In genomic region chr9:121829270-121829992, GRCm38 (mm10) we compare ENCODE assay signal across 11 mouse cellular contexts. TPM values are rescaled to one million over a fixed set of nuclear protein-coding genes. Genes with fewer than 3 reads are reported as not detected.
"Had no signal": no experiment of that assay in that cellular context is flagged by ENCODE, and none has a peak within 500 bp of the region (broad histone marks: within the 10 kb centered on the region; RNA-seq: fewer than 3 reads in every experiment).

No protein-coding gene starts in this region.

- H3K27ac ChIP-seq: limb, embryonic 15.5 days; liver, embryonic 14.5 days; macrophage had no signal

- H3K9me3 ChIP-seq: limb, embryonic 15.5 days had no signal

- H3K36me3 ChIP-seq: limb, embryonic 15.5 days had no signal

- H3K27me3 ChIP-seq: limb, embryonic 15.5 days had no signal

- H3K9ac ChIP-seq: limb, embryonic 15.5 days; liver, embryonic 14.5 days; liver, postnatal 0 days; lung, embryonic 14.5 days had no signal

- H3K4me3 ChIP-seq: limb, embryonic 15.5 days had no signal

- H3K4me2 ChIP-seq: limb, embryonic 15.5 days; liver, embryonic 11.5 days; lung, embryonic 14.5 days had no signal

- ATAC-seq: liver, postnatal 0 days; lung, postnatal 0 days had no signal

RNA-seq across cellular contexts. Expression of gene Ccdc13, which starts 9.8 kb away (rescaled TPM):
- total RNA-seq: megakaryocyte, adult 5-6 weeks had no signal
- polyA plus RNA-seq: liver, embryonic 14.5 days; liver, postnatal 0 days; macrophage; spleen, adult 2 months had no signal

RNA-seq across cellular contexts. Expression of gene Hhatl, which starts 37.1 kb away (rescaled TPM):
- total RNA-seq: megakaryocyte, adult 5-6 weeks had no signal
- polyA plus RNA-seq: limb, embryonic 11.5 days; liver, embryonic 11.5 days; liver, embryonic 14.5 days; liver, postnatal 0 days; macrophage had no signal

RNA-seq across cellular contexts. Expression of gene Klhl40, which starts 52.0 kb away (rescaled TPM):
- total RNA-seq: megakaryocyte, adult 5-6 weeks had no signal
- polyA plus RNA-seq: liver, embryonic 11.5 days; liver, embryonic 14.5 days; macrophage; small intestine, adult 2 months; spleen, adult 2 months had no signal
